Mouse (Mus musculus): ENCODE data around the gene D16Ertd472e. TPM values are rescaled to one million over a fixed set of nuclear protein-coding genes. Genes with fewer than 3 reads are reported as not detected.

D16Ertd472e gene
- polyA plus RNA-seq, 2 experiments: 10.9 to 17.8 TPM

GRCm38 (mm10) chr16:78598919-78599318 lies 22.4 kb upstream of the D16Ertd472e start:
- Histone ChIP-seq H3K36me3 (ENCODE audit: control insufficient read depth, insufficient read depth, low read length) (no peaks in the 10 kb centered on the region), H3K9me3 (ENCODE audit: control insufficient read depth, low read length) (no peaks in the 10 kb centered on the region; the same call in 1 of the 2 replicates), H3K27ac (replicated peaks; ENCODE audit: low read depth, low read length) (no peak overlapping the region), H3K27me3 (ENCODE audit: control insufficient read depth, insufficient read depth, low read length) (no peaks in the 10 kb centered on the region), H3K4me2 (replicated peaks; ENCODE audit: low read depth, low read length, severe bottlenecking) (no peak overlapping the region), H3K9ac (ENCODE audit: low read depth, low read length, severe bottlenecking) (no peak overlapping the region), H3K4me3 (replicated peaks; ENCODE audit: low read length) (no peak overlapping the region), H3K4me1 (ENCODE audit: control insufficient read depth, insufficient read depth, low read length) (no peaks in the 10 kb centered on the region)
- DNase-seq (ENCODE audit: low spot score): no peak
- 48% methylated on average over 1 of the region's 1 CpGs for WGBS
- no peak for TF ChIP-seq POLR2A (IDR thresholded peaks at IDR 0.05; ENCODE audit: borderline replicate concordance, extremely low read depth, insufficient read depth, insufficient read length)
- ATAC-seq (ENCODE audit: low FRiP score, low read depth): no peak

GRCm38 (mm10) chr16:78596381-78596780 lies 19.9 kb upstream of the D16Ertd472e start:
- Histone ChIP-seq H3K36me3 (ENCODE audit: control insufficient read depth, insufficient read depth, low read length) (no peaks in the 10 kb centered on the region), H3K4me2 (replicated peaks; ENCODE audit: low read depth, low read length, severe bottlenecking) (no peak overlapping the region), H3K27me3 (ENCODE audit: control insufficient read depth, insufficient read depth, low read length) (no peaks in the 10 kb centered on the region), H3K4me1 (ENCODE audit: control insufficient read depth, insufficient read depth, low read length) (no peaks in the 10 kb centered on the region), H3K9me3 (ENCODE audit: control insufficient read depth, low read length) (no peaks in the 10 kb centered on the region), H3K27ac (replicated peaks; ENCODE audit: low read depth, low read length) (no peak overlapping the region), H3K9ac (ENCODE audit: low read depth, low read length, severe bottlenecking) (no peak overlapping the region), H3K4me3 (replicated peaks; ENCODE audit: low read length) (no peak overlapping the region)
- no peak for DNase-seq (ENCODE audit: low spot score)
- WGBS: 58% methylated on average over 2 of the region's 2 CpGs
- no peak for ATAC-seq (ENCODE audit: low FRiP score, low read depth)
- no peak for TF ChIP-seq POLR2A (IDR thresholded peaks at IDR 0.05; ENCODE audit: borderline replicate concordance, extremely low read depth, insufficient read depth, insufficient read length)

- H3K9me3 ChIP-seq (ENCODE audit: control insufficient read depth, low read length): no peaks in the 10 kb centered on the region
- no peaks in the 10 kb centered on the region for H3K27me3 ChIP-seq (ENCODE audit: control insufficient read depth, insufficient read depth, low read length)
- no peak for ATAC-seq (ENCODE audit: low FRiP score, low read depth)
- no peak overlapping the region for H3K4me2 ChIP-seq (replicated peaks; ENCODE audit: low read depth, low read length, severe bottlenecking)
- H3K9ac ChIP-seq (ENCODE audit: low read depth, low read length, severe bottlenecking): no peak overlapping the region
- H3K27ac ChIP-seq (replicated peaks; ENCODE audit: low read depth, low read length): no peak overlapping the region
- no peak for TF ChIP-seq POLR2A (IDR thresholded peaks at IDR 0.05; ENCODE audit: borderline replicate concordance, extremely low read depth, insufficient read depth, insufficient read length)
- no peaks in the 10 kb centered on the region for H3K4me1 ChIP-seq (ENCODE audit: control insufficient read depth, insufficient read depth, low read length)
- no peak for DNase-seq (ENCODE audit: low spot score)
- WGBS: 97% methylated on average over 7 of the region's 7 CpGs
- H3K36me3 ChIP-seq (ENCODE audit: control insufficient read depth, insufficient read depth, low read length): no peaks in the 10 kb centered on the region
- H3K4me3 ChIP-seq (replicated peaks; ENCODE audit: low read length): no peak overlapping the region
Measured at GRCm38 (mm10) chr16:78595821-78596220, 19.3 kb upstream of the D16Ertd472e start.

- H3K36me3 ChIP-seq (ENCODE audit: control insufficient read depth, insufficient read depth, low read length): no peaks in the 10 kb centered on the region
- DNase-seq (ENCODE audit: low spot score) (no peak), ATAC-seq (ENCODE audit: low FRiP score, low read depth) (no peak)
- no peak overlapping the region for H3K9ac ChIP-seq (ENCODE audit: low read depth, low read length, severe bottlenecking)
- no peaks in the 10 kb centered on the region for H3K4me1 ChIP-seq (ENCODE audit: control insufficient read depth, insufficient read depth, low read length)
- H3K4me3 ChIP-seq (replicated peaks; ENCODE audit: low read length): no peak overlapping the region
- no peaks in the 10 kb centered on the region for H3K27me3 ChIP-seq (ENCODE audit: control insufficient read depth, insufficient read depth, low read length)
- H3K4me2 ChIP-seq (replicated peaks; ENCODE audit: low read depth, low read length, severe bottlenecking): no peak overlapping the region
- H3K9me3 ChIP-seq (ENCODE audit: control insufficient read depth, low read length): no peaks in the 10 kb centered on the region
- no peak for TF ChIP-seq POLR2A (IDR thresholded peaks at IDR 0.05; ENCODE audit: borderline replicate concordance, extremely low read depth, insufficient read depth, insufficient read length)
- no peak overlapping the region for H3K27ac ChIP-seq (replicated peaks; ENCODE audit: low read depth, low read length)
- 75% methylated on average over 3 of the region's 3 CpGs for WGBS
Measured at GRCm38 (mm10) chr16:78594154-78594553, 17.6 kb upstream of the D16Ertd472e start.

- ATAC-seq (ENCODE audit: low FRiP score, low read depth): no peak
- 69% methylated on average over 6 of the region's 6 CpGs for WGBS
- H3K9me3 ChIP-seq (ENCODE audit: control insufficient read depth, low read length): no peaks in the 10 kb centered on the region
Measured at GRCm38 (mm10) chr16:78591130-78591529, 14.6 kb upstream of the D16Ertd472e start.

GRCm38 (mm10) chr16:78588821-78589220 lies 12.3 kb upstream of the D16Ertd472e start:
- no peak overlapping the region for H3K9ac ChIP-seq (ENCODE audit: low read depth, low read length, severe bottlenecking)
- H3K27me3 ChIP-seq (ENCODE audit: control insufficient read depth, insufficient read depth, low read length): no peaks in the 10 kb centered on the region
- no peak overlapping the region for H3K4me3 ChIP-seq (replicated peaks; ENCODE audit: low read length)
- no peaks in the 10 kb centered on the region for H3K4me1 ChIP-seq (ENCODE audit: control insufficient read depth, insufficient read depth, low read length)
- no peak overlapping the region for H3K4me2 ChIP-seq (replicated peaks; ENCODE audit: low read depth, low read length, severe bottlenecking)
- H3K9me3 ChIP-seq (ENCODE audit: control insufficient read depth, low read length): no peaks in the 10 kb centered on the region
- no peak overlapping the region for H3K27ac ChIP-seq (replicated peaks; ENCODE audit: low read depth, low read length)
- H3K36me3 ChIP-seq (ENCODE audit: control insufficient read depth, insufficient read depth, low read length): no peaks in the 10 kb centered on the region
- ATAC-seq (ENCODE audit: low FRiP score, low read depth) (no peak), DNase-seq (ENCODE audit: low spot score) (no peak)
- TF ChIP-seq POLR2A (IDR thresholded peaks at IDR 0.05; ENCODE audit: borderline replicate concordance, extremely low read depth, insufficient read depth, insufficient read length): no peak
- WGBS: 85% methylated on average over 2 of the region's 2 CpGs

More at GRCm38 (mm10) chr16:78591130-78591529, 14.6 kb upstream of the D16Ertd472e start:
- Histone ChIP-seq H3K27me3 (ENCODE audit: control insufficient read depth, insufficient read depth, low read length) (no peaks in the 10 kb centered on the region), H3K27ac (replicated peaks; ENCODE audit: low read depth, low read length) (no peak overlapping the region), H3K9ac (ENCODE audit: low read depth, low read length, severe bottlenecking) (no peak overlapping the region), H3K4me1 (ENCODE audit: control insufficient read depth, insufficient read depth, low read length) (no peaks in the 10 kb centered on the region), H3K4me3 (replicated peaks; ENCODE audit: low read length) (no peak overlapping the region), H3K4me2 (replicated peaks; ENCODE audit: low read depth, low read length, severe bottlenecking) (no peak overlapping the region), H3K36me3 (ENCODE audit: control insufficient read depth, insufficient read depth, low read length) (no peaks in the 10 kb centered on the region)
- no peak for DNase-seq (ENCODE audit: low spot score)
- no peak for TF ChIP-seq POLR2A (IDR thresholded peaks at IDR 0.05; ENCODE audit: borderline replicate concordance, extremely low read depth, insufficient read depth, insufficient read length)

All from limb, embryonic 14.5 days (tissue).